Mouse (Mus musculus) stomach, adult 2 months (tissue): ENCODE data around the gene Zfp971. TPM values are rescaled to one million over a fixed set of nuclear protein-coding genes. Genes with fewer than 3 reads are reported as not detected.

Source experiments
- polyA plus RNA-seq: library from polyadenylated mRNA; depleted of rRNA; stranded (reverse); fragments of >200 nt; gene quantifications from 2 replicates; pipeline ENCODE4 v1.2.3, GENCODE M21; 2012; rRNA removed

The Zfp971 gene
- polyA plus RNA-seq = 0.23 TPM in 1 of 2 replicates, not detected in the other

DNA sequence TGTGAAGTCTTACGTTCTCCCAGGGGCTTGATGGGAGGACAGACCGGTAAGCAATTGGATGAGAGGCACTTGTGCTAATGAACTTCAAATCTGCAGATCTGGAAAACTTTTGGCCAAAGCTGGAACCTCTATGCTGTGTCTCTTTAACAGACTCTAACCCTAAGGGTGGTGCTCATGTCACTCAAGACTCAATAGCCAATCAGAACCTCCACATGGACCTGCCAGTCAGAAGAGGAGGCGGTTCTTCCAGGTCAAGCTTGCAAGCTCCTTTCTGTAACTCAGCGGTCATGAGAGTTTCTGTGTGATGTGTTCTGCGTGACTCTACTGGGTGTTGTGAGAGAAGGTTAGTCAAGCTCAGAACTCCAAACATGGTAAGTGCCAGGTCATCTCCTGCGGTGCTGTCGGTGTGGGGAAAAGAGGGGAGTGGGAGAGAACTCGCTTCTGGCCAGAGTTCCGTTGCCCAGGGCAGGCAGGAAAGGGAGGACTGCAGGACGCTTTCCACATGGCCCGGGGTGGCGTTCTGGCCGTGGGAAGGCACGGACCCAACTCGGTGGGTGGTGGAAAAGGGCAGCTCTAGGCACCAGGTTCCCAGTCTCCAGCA is at the start of gene Zfp971:
Zfp971 (plus strand) TSS at position 274 of the 601 bp plus-strand sequence.

GRCm38 (mm10) chr2:178078166-178078717 is 55.2 kb downstream of the Zfp971 start, which contains the start of gene Zfp931:
Gene Zfp931 (minus strand): TSS chr2:178078476.

Other genes starting within 250 kb of the Zfp971 start
- not detected in 2 replicates for gene Gm14325, start 182.9 kb upstream of the Zfp971 start, polyA plus RNA-seq
- 0.13 TPM in 1 of 2 replicates, not detected in the other for gene Gm14327, start 126.2 kb upstream of the Zfp971 start, polyA plus RNA-seq
- gene Zfp972, start 97.7 kb upstream of the Zfp971 start, polyA plus RNA-seq = not detected in 2 replicates
- gene Gm14326, start 66.0 kb upstream of the Zfp971 start, polyA plus RNA-seq = 0.67 TPM in 1 of 2 replicates, not detected in the other
- 0.16 TPM in 1 of 2 replicates, not detected in the other for gene Zfp931, start 55.2 kb downstream of the Zfp971 start, polyA plus RNA-seq
- 0.40 TPM in 1 of 2 replicates, not detected in the other for gene Phactr3, start 95.7 kb downstream of the Zfp971 start, polyA plus RNA-seq